Mouse (Mus musculus): ENCODE data around the gene Rhbdl3. TPM values are rescaled to one million over a fixed set of nuclear protein-coding genes. Genes with fewer than 3 reads are reported as not detected.

The Rhbdl3 gene
- polyA plus RNA-seq, 1 experiment from 2014 or later, result 0.56 TPM

- no peak overlapping the region for H3K9ac ChIP-seq (ENCODE audit: low read length)
- ATAC-seq (ENCODE audit: insufficient number of reproducible peaks, low FRiP score, low TSS enrichment, low read depth), result peak; percentile 82
- WGBS, result under 1% methylated on average over 23 of the region's 23 CpGs
Measured at GRCm38 (mm10) chr11:80289701-80290445, 10.8 kb upstream of the Rhbdl3 start.

GRCm38 (mm10) chr11:80291004-80291403 lies 9.7 kb upstream of the Rhbdl3 start:
- no peak for ATAC-seq (ENCODE audit: insufficient number of reproducible peaks, low FRiP score, low TSS enrichment, low read depth)
- peaks cover 3% of the 10 kb centered on the region; the same call in 1 of the 2 replicates for H3K4me1 ChIP-seq (ENCODE audit: control insufficient read depth, insufficient read depth, low read length)
- 69% methylated on average over 2 of the region's 2 CpGs for WGBS

More at GRCm38 (mm10) chr11:80289701-80290445, 10.8 kb upstream of the Rhbdl3 start:
- peak; percentile 76 for DNase-seq (ENCODE audit: low spot score)
- H3K27me3 ChIP-seq (ENCODE audit: control insufficient read depth, insufficient read depth, low read length), result no peaks in the 10 kb centered on the region
- H3K9me3 ChIP-seq (ENCODE audit: control insufficient read depth, low read length), result no peaks in the 10 kb centered on the region
- peak overlapping the region; percentile 50 for H3K4me2 ChIP-seq (ENCODE audit: low read depth, severe bottlenecking)
- 0 out of 2 replicates have a peak overlapping the region, but pooled peaks have one; percentile 3 for H3K4me3 ChIP-seq (ENCODE audit: low read depth, low read length)
- H3K27ac ChIP-seq (replicated peaks; ENCODE audit: low read depth, low read length), result no peak overlapping the region
- H3K4me1 ChIP-seq (ENCODE audit: control insufficient read depth, insufficient read depth, low read length), result peaks cover 3% of the 10 kb centered on the region; the same call in 1 of the 2 replicates
- no peaks in the 10 kb centered on the region for H3K36me3 ChIP-seq (ENCODE audit: control insufficient read depth, insufficient read depth, low read length)

GRCm38 (mm10) chr11:80292463-80292862 lies 8.2 kb upstream of the Rhbdl3 start:
- 53% methylated on average over 7 of the region's 7 CpGs for WGBS
- ATAC-seq (ENCODE audit: insufficient number of reproducible peaks, low FRiP score, low TSS enrichment, low read depth) (no peak), DNase-seq (ENCODE audit: low spot score) (no peak)
- Histone ChIP-seq H3K27ac (replicated peaks; ENCODE audit: low read depth, low read length) (no peak overlapping the region), H3K4me1 (ENCODE audit: control insufficient read depth, insufficient read depth, low read length) (peaks cover 3% of the 10 kb centered on the region; the same call in 1 of the 2 replicates), H3K9me3 (ENCODE audit: control insufficient read depth, low read length) (no peaks in the 10 kb centered on the region), H3K36me3 (ENCODE audit: control insufficient read depth, insufficient read depth, low read length) (no peaks in the 10 kb centered on the region), H3K9ac (ENCODE audit: low read length) (no peak overlapping the region), H3K4me2 (ENCODE audit: low read depth, severe bottlenecking) (no peak overlapping the region), H3K4me3 (ENCODE audit: low read depth, low read length) (no peak overlapping the region), H3K27me3 (ENCODE audit: control insufficient read depth, insufficient read depth, low read length) (peaks cover 8% of the 10 kb centered on the region)

More at GRCm38 (mm10) chr11:80291004-80291403, 9.7 kb upstream of the Rhbdl3 start:
- no peak overlapping the region for H3K4me3 ChIP-seq (ENCODE audit: low read depth, low read length)
- H3K4me2 ChIP-seq (ENCODE audit: low read depth, severe bottlenecking), result no peak overlapping the region
- peaks cover 4% of the 10 kb centered on the region for H3K27me3 ChIP-seq (ENCODE audit: control insufficient read depth, insufficient read depth, low read length)
- no peak overlapping the region for H3K9ac ChIP-seq (ENCODE audit: low read length)
- H3K9me3 ChIP-seq (ENCODE audit: control insufficient read depth, low read length), result no peaks in the 10 kb centered on the region
- no peak for DNase-seq (ENCODE audit: low spot score)
- H3K27ac ChIP-seq (replicated peaks; ENCODE audit: low read depth, low read length), result no peak overlapping the region
- H3K36me3 ChIP-seq (ENCODE audit: control insufficient read depth, insufficient read depth, low read length), result no peaks in the 10 kb centered on the region

DNA sequence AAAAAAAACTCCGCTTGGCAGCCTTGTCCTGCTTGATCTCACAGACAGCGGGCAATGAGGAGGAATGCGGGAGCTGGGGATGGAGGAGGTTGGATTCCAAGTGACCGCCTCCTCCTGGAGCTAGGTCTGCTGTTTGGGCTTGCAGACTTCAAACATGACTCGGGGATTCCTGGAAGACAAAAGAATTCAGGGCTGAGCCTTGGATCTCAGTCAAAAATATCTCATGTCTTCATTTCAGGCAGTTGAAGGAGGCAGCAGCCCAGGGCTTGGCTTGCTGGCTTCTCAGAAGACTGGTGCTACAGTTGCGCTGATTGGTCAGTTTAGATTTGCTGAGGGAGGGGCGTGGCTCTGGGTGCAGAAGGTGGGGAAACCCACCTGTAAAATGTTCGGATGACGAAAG lies 5.6 kb upstream of the Rhbdl3 start:
- H3K4me3 ChIP-seq (ENCODE audit: low read depth, low read length), result no peak overlapping the region
- H3K4me1 ChIP-seq (ENCODE audit: control insufficient read depth, insufficient read depth, low read length), result 0 out of 2 replicates have a peak, but pooled peaks cover 3% of the 10 kb centered on the region
- no peak overlapping the region for H3K4me2 ChIP-seq (ENCODE audit: low read depth, severe bottlenecking)
- H3K27ac ChIP-seq (replicated peaks; ENCODE audit: low read depth, low read length), result no peak overlapping the region
- DNase-seq (ENCODE audit: low spot score) (no peak), ATAC-seq (ENCODE audit: insufficient number of reproducible peaks, low FRiP score, low TSS enrichment, low read depth) (no peak)
- H3K9me3 ChIP-seq (ENCODE audit: control insufficient read depth, low read length), result no peaks in the 10 kb centered on the region
- 10% methylated on average over 9 of the region's 9 CpGs for WGBS
- H3K9ac ChIP-seq (ENCODE audit: low read length), result no peak overlapping the region
- H3K27me3 ChIP-seq (ENCODE audit: control insufficient read depth, insufficient read depth, low read length), result peaks cover 24% of the 10 kb centered on the region
- H3K36me3 ChIP-seq (ENCODE audit: control insufficient read depth, insufficient read depth, low read length), result no peaks in the 10 kb centered on the region

- no peak overlapping the region for H3K4me3 ChIP-seq (ENCODE audit: low read depth, low read length)
- DNase-seq (ENCODE audit: low spot score), result peak; percentile 34
- H3K9ac ChIP-seq (ENCODE audit: low read length), result no peak overlapping the region
- peaks cover 30% of the 10 kb centered on the region for H3K27me3 ChIP-seq (ENCODE audit: control insufficient read depth, insufficient read depth, low read length)
- H3K4me2 ChIP-seq (ENCODE audit: low read depth, severe bottlenecking), result no peak overlapping the region
- ATAC-seq (ENCODE audit: insufficient number of reproducible peaks, low FRiP score, low TSS enrichment, low read depth), result no peak
- 25% methylated on average over 14 of the region's 14 CpGs for WGBS
- H3K9me3 ChIP-seq (ENCODE audit: control insufficient read depth, low read length), result no peaks in the 10 kb centered on the region
- 0 out of 2 replicates have a peak, but pooled peaks cover 3% of the 10 kb centered on the region for H3K4me1 ChIP-seq (ENCODE audit: control insufficient read depth, insufficient read depth, low read length)
- no peaks in the 10 kb centered on the region for H3K36me3 ChIP-seq (ENCODE audit: control insufficient read depth, insufficient read depth, low read length)
- no peak overlapping the region for H3K27ac ChIP-seq (replicated peaks; ENCODE audit: low read depth, low read length)
Measured at GRCm38 (mm10) chr11:80295785-80296184, 4.9 kb upstream of the Rhbdl3 start.

DNA sequence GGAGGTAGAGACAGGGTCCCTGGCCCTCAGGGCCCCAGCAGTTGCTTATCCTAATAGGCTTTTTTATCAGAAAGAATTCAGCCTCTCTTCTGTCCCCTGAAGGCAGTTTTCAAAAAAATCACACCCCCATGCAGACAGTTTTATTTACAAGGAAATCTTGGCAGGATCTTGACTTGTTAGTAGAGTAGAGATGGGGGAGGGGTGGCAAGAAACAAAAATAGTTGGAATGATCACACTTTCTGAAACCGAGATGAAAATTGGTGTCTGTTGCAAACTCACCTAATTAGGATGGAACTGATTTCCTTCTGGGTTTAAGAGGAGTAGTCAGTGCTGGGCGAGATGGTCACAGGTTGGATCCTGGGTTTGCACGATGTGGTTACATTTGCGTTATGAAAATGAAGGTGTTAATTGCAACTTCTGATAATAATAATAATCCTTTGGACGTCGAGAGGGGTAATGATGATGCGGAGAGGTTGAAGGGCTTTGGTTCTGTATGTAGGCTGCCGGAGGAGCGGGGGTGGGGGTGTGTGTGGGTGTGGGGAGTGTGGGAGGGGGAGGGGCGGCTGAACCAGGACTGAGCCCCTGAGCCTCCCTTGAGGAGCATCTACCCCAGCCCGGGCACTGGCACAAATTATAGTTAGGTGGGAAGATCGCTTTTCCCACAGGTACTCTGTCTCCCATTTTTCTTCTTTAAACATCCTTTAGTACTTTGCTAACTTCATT lies 1.0 kb upstream of the Rhbdl3 start:
- peaks cover 50% of the 10 kb centered on the region for H3K27me3 ChIP-seq (ENCODE audit: control insufficient read depth, insufficient read depth, low read length)
- H3K4me2 ChIP-seq (ENCODE audit: low read depth, severe bottlenecking), result no peak overlapping the region
- ATAC-seq (ENCODE audit: insufficient number of reproducible peaks, low FRiP score, low TSS enrichment, low read depth) (no peak), DNase-seq (ENCODE audit: low spot score) (no peak)
- H3K9me3 ChIP-seq (ENCODE audit: control insufficient read depth, low read length), result no peaks in the 10 kb centered on the region; the same call in 1 of the 2 replicates
- H3K36me3 ChIP-seq (ENCODE audit: control insufficient read depth, insufficient read depth, low read length), result no peaks in the 10 kb centered on the region
- peaks cover 3% of the 10 kb centered on the region; the same call in 1 of the 2 replicates for H3K4me1 ChIP-seq (ENCODE audit: control insufficient read depth, insufficient read depth, low read length)
- H3K9ac ChIP-seq (ENCODE audit: low read length), result no peak overlapping the region
- no peak overlapping the region for H3K4me3 ChIP-seq (ENCODE audit: low read depth, low read length)
- 6% methylated on average over 12 of the region's 12 CpGs for WGBS
- no peak overlapping the region for H3K27ac ChIP-seq (replicated peaks; ENCODE audit: low read depth, low read length)

DNA sequence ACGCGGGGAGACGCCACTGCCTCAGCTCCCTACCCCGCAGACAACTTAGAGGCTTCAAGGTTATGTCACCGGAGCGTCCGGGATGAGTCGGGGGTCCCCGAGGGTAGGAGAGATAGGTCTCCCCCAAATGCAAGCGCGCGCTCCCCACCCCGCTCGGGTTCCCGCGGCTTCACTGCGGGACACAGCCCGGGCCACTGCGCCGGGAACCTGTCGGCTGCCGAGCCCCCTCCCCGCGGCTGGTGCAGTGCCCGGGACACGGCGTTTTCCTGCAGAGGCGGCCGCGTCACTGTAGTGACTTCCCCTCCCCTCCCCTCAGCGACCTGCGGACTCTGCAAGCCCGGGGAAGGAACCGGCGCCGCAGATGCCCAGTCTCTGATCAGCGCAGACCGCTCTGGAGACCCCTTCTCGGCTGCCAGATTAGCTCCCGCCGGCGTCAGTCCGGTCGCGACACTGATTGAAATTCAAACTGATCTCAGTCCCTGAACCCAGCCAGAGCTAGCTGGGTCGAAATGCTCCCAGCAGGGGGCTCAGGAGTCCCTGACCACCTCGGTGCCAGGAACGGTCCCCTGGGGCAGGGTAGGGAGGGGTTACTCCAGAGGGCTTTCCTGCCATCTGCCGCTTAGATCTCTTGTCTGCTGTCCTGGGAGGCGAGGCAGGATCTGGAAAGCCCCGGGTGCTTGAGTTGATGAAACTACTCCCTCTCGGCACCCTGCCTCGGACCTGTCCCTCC lies 769 bp downstream of the Rhbdl3 start:
- H3K27ac ChIP-seq (replicated peaks; ENCODE audit: low read depth, low read length), result no peak overlapping the region
- under 1% methylated on average over 53 of the region's 53 CpGs for WGBS
- ATAC-seq (ENCODE audit: insufficient number of reproducible peaks, low FRiP score, low TSS enrichment, low read depth), result no peak

DNA sequence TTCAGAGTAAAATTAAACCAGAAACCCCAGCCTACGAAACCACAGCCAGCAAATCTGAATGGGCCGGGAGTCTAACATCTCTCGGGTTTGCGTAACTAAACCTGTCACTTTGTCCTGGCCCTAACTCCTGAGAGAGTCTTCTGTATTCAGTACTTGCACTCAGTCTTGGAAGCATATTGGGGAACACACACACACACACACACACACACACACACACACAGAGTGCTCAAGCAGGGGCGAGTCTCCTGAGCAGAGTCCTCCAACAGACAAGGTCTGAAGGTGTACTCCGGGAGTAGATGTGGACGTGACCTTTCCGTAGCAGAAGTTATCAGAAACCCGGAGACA lies 1.3 kb downstream of the Rhbdl3 start:
- Histone ChIP-seq H3K4me3 (ENCODE audit: low read depth, low read length) (peak overlapping the region; percentile 49; the same call in 1 of the 2 replicates), H3K9ac (ENCODE audit: low read length) (no peak overlapping the region), H3K4me2 (ENCODE audit: low read depth, severe bottlenecking) (peak overlapping the region; percentile 99), H3K9me3 (ENCODE audit: control insufficient read depth, low read length) (no peaks in the 10 kb centered on the region; the same call in 1 of the 2 replicates), H3K27ac (replicated peaks; ENCODE audit: low read depth, low read length) (no peak overlapping the region), H3K27me3 (ENCODE audit: control insufficient read depth, insufficient read depth, low read length) (peaks cover 42% of the 10 kb centered on the region), H3K36me3 (ENCODE audit: control insufficient read depth, insufficient read depth, low read length) (no peaks in the 10 kb centered on the region), H3K4me1 (ENCODE audit: control insufficient read depth, insufficient read depth, low read length) (peaks cover 3% of the 10 kb centered on the region; the same call in 1 of the 2 replicates)
- WGBS, result 2% methylated on average over 9 of the region's 9 CpGs
- no peak for DNase-seq (ENCODE audit: low spot score)
- no peak for ATAC-seq (ENCODE audit: insufficient number of reproducible peaks, low FRiP score, low TSS enrichment, low read depth)

More for the DNA sequence above, 769 bp downstream of the Rhbdl3 start:
- Histone ChIP-seq H3K4me1 (ENCODE audit: control insufficient read depth, insufficient read depth, low read length) (peaks cover 3% of the 10 kb centered on the region; the same call in 1 of the 2 replicates), H3K27me3 (ENCODE audit: control insufficient read depth, insufficient read depth, low read length) (peaks cover 42% of the 10 kb centered on the region), H3K4me2 (ENCODE audit: low read depth, severe bottlenecking) (peak overlapping the region; percentile 99), H3K9me3 (ENCODE audit: control insufficient read depth, low read length) (no peaks in the 10 kb centered on the region; the same call in 1 of the 2 replicates), H3K36me3 (ENCODE audit: control insufficient read depth, insufficient read depth, low read length) (no peaks in the 10 kb centered on the region), H3K4me3 (ENCODE audit: low read depth, low read length) (peak overlapping the region; percentile 49), H3K9ac (ENCODE audit: low read length) (peak overlapping the region; percentile 41)
- DNase-seq (ENCODE audit: low spot score), result peak; percentile 73
